Mouse (Mus musculus) adrenal gland, adult 18-20 months (tissue): ENCODE measurements around the gene Gm49661. TPM values are rescaled to one million over a fixed set of nuclear protein-coding genes. Genes with fewer than 3 reads are reported as not detected.

Experiments used
- DNase-seq, 2 experiments: peaks; one replicate each; pipeline ENCODE4 v3.0.0; 2021 to 2022; ENCODE audit warnings: low spot score in 2 of 2
- long read RNA-seq, 2 experiments: library from polyadenylated mRNA; stranded (forward); transcript quantifications; one replicate each; pipeline ENCODE4 v2.0.0; 2021
- total RNA-seq, 2 experiments: library from RNA; stranded (reverse); gene quantifications; 1 replicate in 1 of 2; 2 replicates in 1 of 2; pipeline ENCODE4 v1.2.3; 2021

The Gm49661 gene
- total RNA-seq = 1 to 10 TPM; 1.9 TPM
- long read RNA-seq, experiment 1 = 0 reads
- long read RNA-seq, experiment 2 = 0 reads

GRCm38 (mm10) chr8:84969241-84970134 lies at the start of gene Gm49661, which contains the start of the genes Prdx2 and Rnaseh2a:
Gene Gm49661 (minus strand): TSS chr8:84969433.
Gene Prdx2 (plus strand): TSS chr8:84969587.
Gene Rnaseh2a (minus strand): TSS chr8:84969767.
- DNase-seq = peak; percentile 74

- DNase-seq = no peak
Measured at GRCm38 (mm10) chr8:85017209-85017608, 48.0 kb upstream of the Gm49661 start.

DNA sequence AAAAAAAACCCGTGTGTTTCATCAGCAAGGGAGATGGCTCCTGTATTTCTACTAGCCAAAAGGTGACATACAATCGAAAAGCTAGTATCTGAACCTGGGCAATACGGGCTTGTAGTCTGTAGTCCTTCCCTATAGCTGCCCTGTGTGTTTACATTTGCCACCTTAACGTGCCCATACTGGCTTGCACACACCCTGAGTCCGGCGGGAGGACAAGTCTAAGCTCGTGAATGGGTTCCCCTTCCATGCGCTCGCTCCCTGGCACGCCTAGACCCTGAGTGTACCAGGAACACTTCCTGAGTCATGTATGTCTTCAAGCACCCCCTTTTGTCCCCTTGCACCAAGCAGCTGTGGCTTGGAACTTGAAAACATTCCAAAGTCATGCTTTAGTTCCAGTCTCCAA lies 47.5 kb upstream of the Gm49661 start:
- no peak for DNase-seq

GRCm38 (mm10) chr8:85014431-85014830 lies 45.2 kb upstream of the Gm49661 start, which contains the start of gene Best2:
Gene Best2 (minus strand): TSS chr8:85014531.
- DNase-seq = no peak

- peak; percentile 63 to 66 for DNase-seq
Measured at GRCm38 (mm10) chr8:85013230-85013840, 44.1 kb upstream of the Gm49661 start.

DNA sequence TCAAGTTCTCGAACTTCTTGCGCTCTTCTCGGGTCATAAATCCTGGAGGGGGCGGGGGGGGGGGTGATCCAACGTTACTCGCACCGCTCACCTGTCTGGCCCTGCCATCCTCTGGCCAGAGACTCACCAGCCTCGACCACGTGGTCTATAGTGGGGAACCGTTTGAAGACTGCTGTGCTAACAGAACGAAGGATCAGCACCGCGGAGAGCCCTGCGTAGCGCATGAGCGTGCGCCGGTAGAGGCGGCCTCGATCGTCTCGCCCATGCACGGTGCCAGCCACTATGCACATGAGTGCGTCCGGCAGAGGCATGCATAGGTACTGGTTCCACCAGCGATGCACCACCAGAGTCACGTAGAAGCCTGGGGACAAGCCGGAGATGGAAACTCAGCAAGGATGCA lies 42.0 kb upstream of the Gm49661 start:
- DNase-seq = no peak

GRCm38 (mm10) chr8:85007686-85008085 lies 38.5 kb upstream of the Gm49661 start:
- DNase-seq = peak in 1 of 2 experiments; percentile 50

GRCm38 (mm10) chr8:84997649-84998295 lies 28.5 kb upstream of the Gm49661 start:
- peak; percentile 90 to 93 for DNase-seq

DNA sequence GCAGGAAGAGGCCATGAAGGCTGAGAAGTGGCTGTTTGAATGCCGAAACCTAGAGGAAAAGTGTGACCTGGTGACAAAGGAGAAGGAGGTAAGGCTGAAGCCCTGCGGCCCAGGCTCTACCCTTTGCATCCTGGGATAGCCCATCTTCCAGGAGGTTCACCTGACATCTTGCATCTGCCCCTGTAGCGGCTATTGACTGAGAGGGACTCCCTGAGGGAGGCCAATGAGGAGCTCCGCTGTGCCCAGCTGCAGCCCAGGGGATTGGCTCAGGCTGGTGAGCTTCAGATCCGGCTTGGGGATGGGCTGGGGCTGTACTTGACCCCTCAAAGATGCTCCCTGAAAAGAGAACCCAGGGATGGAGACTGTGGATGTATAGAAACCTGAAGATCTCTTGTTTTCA lies 27.7 kb upstream of the Gm49661 start:
- DNase-seq = no peak

- no peak for DNase-seq
Measured at GRCm38 (mm10) chr8:84995680-84996079, 26.4 kb upstream of the Gm49661 start.

DNA sequence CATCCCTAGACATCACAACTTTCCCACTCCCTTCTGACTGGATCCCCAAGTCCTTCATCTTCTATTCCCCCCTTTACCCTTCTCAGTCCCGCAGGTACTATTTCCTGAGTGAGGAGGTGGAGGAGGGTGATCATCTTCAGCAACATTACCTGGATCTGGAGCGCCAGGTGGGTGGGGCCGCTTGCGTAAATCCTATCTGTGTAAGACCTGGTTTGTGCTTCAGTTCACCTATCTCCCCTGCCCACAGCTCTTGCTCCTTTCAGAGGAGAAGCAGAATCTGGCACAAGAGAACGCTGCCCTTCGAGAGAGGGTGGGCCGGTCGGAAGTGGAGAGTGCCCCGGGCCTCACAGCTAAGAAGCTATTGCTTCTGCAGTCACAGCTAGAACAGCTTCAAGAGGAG lies 25.1 kb upstream of the Gm49661 start:
- no peak for DNase-seq

DNA sequence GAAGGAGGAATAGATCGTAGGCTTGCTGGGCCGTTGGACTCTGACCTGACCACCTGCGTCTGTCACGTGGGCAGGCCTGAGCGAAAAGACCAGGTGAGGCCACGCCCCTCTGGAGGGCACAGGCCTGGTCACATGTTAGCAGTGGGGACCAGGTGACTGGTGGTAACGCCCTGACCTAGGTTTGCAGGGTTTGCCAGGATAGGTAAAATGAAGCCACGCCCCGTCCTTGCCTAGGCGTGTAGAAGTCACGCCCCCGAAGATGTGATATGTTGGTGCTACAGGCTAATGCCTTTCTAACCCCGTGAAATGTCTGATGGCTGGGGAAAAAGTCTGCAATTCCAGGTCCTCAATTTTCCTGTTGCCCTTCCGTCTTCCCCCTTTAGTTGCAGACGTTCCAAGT lies 21.6 kb upstream of the Gm49661 start:
- DNase-seq = peak in 1 of 2 experiments; percentile 41

GRCm38 (mm10) chr8:84990349-84990748 lies 21.1 kb upstream of the Gm49661 start, which contains the start of gene Hook2:
Gene Hook2 (plus strand): TSS chr8:84990603.
- peak; percentile 93 for DNase-seq

GRCm38 (mm10) chr8:84989810-84990209 lies 20.6 kb upstream of the Gm49661 start:
- DNase-seq = peak; percentile 93

GRCm38 (mm10) chr8:84989311-84989731 lies 20.1 kb upstream of the Gm49661 start:
- peak in 1 of 2 experiments; percentile 49 for DNase-seq

- no peak for DNase-seq
Measured at GRCm38 (mm10) chr8:84987903-84988302, 18.7 kb upstream of the Gm49661 start.

GRCm38 (mm10) chr8:84987388-84987787 lies 18.2 kb upstream of the Gm49661 start:
- DNase-seq = no peak

GRCm38 (mm10) chr8:84986379-84986945 lies 17.2 kb upstream of the Gm49661 start:
- no peak for DNase-seq

DNA sequence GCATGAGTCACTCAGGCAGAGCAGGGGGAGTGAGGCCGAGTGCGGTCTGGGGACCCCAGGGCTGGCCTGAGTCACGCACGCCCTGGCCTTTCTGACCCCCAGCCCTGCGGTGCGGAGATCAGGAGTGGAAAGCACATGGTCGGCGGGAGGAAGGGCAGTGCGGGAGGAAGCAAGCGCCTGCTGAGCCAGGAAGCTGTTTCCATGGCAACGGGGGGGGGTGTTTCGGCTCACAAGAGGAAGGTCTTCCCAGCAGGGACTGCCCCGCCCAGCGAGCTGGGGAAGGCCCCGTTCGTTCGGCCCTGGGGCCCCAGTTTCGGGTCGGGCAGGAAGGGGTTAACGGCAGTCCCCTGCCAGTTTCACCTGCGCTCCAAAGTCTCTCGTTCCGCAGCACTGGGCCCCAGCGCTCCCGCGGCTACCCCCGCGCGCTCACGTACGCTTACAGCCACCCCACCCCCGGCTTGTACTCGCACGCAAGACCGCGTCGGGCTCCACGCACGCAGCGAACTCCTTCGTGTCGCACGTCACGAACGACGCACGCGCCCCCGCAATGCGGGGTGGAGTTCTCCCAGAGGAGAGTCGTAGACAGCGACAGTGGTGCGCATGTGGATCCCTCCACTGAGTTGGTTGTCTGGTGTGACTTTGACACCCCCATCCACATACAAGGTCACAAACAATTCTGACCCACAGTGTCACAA lies 16.6 kb upstream of the Gm49661 start:
- DNase-seq = peak; percentile 82 to 83

DNA sequence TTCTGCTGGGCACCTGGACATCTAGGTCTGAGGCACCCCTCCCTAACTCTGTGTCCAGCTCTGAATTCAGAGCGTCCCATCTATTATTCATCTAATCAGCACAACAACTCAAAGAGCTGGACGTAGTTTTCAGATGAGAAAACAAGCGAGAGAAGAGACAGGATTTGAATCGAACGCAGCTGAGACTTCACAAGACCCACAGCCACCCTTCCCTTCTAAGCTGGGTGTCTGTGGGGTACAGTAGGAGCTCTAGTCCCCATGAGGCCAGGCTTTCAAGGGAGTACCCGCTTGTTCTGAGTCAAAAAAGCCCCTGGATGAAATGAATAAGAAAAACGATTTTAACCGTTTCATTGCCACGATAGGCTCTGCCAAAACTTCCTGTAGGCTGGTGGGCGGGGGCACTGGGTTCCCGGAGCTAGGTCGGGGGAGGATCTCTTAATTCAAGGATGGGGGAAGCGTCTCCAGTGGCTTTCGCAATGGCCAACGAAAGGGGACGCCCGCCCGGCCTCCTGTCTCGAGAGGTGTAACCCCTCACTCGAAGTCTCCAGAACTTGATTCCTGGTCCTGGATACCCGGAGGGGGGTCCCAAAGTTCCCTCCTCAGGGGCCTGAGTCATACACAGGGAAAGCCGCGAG lies 15.9 kb upstream of the Gm49661 start:
- DNase-seq = no peak
